Mouse (Mus musculus) kidney, adult 10 weeks (tissue): ENCODE data around the gene Atp5g1. TPM values are rescaled to one million over a fixed set of nuclear protein-coding genes. Genes with fewer than 3 reads are reported as not detected.

Experiments used
- polyA plus RNA-seq: library from polyadenylated mRNA; stranded (reverse); fragments of 350-450 nt; fragmentation: Illumina TruSeq; extraction: RNeasy Lipid Tissue Mini Kit (QIAGEN cat#74804); gene quantifications from one replicate; pipeline ENCODE4 v1.2.3, GENCODE M21; 2014; ENCODE audit warnings: low read depth, low replicate concordance

Atp5g1 gene
- polyA plus RNA-seq, result 6.9 TPM

GRCm38 (mm10) chr11:96075509-96076220, at the start of gene Atp5g1:
Atp5g1 (minus strand) TSS chr11:96075670.

DNA sequence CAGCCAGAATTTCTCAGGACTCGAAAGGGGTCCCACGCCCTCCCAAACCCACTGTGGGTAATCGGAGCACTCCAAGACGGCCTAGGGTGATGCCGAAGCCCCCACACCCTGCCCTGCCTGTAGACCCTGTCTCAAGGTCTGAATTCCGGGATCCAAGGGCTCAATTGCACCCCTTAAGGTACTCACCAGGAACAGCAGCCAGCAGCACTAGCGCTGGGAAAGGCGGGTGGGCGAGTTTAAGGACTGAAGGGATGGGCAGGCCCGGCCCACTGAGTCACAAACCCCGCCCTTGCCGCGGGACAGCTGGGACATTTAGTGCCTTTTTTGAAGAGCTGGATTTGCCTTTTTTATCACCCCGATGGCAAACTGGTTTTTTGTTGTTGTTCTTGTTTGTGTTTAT, 36.3 kb upstream of the Atp5g1 start, which contains the start of gene Calcoco2:
Calcoco2 (minus strand) TSS at position 214 of the 400 bp plus-strand sequence.

DNA sequence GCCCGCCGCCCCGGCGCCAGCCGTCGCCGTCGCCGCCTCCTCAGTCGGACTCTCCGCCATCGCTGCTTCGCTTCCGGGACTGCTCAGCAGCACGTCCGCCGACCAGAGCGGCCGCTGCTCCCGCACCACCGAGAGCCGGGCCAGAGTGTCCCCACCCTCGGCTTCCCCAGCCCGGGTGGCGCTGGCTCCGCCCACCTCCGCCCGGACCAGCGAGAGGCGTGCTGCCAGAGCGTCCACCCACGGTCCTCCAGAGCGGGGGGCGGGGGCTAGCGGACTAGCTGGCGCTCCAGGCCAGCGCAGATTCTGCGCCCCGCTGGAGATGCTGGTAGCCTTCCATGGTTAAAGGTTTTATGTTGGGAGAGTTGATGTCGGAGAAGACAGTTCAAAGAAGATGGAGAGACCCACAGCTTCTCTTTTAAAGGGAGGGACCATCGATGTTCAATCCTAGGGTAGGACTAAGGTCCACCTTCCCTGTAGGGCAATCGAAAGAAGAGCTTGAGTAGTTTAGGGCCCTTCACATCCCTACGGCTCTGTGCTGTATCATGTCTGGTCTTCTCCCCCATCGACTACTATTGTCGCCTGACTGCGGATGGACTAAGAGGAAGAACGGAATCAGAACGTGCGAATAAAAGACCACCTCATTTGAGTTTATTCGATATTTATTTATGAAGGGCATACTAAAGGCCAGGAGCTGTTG, 10.1 kb downstream of the Atp5g1 start, which contains the start of gene Ube2z:
Ube2z (minus strand) TSS at position 174 of the 697 bp plus-strand sequence.

GRCm38 (mm10) chr11:96034596-96035052, 40.8 kb downstream of the Atp5g1 start, which contains the start of gene Snf8:
Snf8 (plus strand) TSS chr11:96034885.

Other genes with a start within 250 kb of the Atp5g1 start
- 3.1 TPM for gene Gngt2, start 238.5 kb downstream of the Atp5g1 start, polyA plus RNA-seq
- not detected for gene Abi3, start 233.2 kb downstream of the Atp5g1 start, polyA plus RNA-seq
- not detected for gene B4galnt2, start 160.8 kb downstream of the Atp5g1 start, polyA plus RNA-seq
- gene Igf2bp1, start 69.7 kb downstream of the Atp5g1 start, polyA plus RNA-seq, result 0.73 TPM
- gene Gip, start 51.1 kb downstream of the Atp5g1 start, polyA plus RNA-seq, result not detected
- 19.2 TPM for gene Snf8, start 40.8 kb downstream of the Atp5g1 start, polyA plus RNA-seq
- gene Ube2z, start 10.3 kb downstream of the Atp5g1 start, polyA plus RNA-seq, result 22.4 TPM
- gene Calcoco2, start 36.3 kb upstream of the Atp5g1 start, polyA plus RNA-seq, result not detected
- gene Ttll6, start 58.1 kb upstream of the Atp5g1 start, polyA plus RNA-seq, result not detected
- gene Hoxb13, start 118.6 kb upstream of the Atp5g1 start, polyA plus RNA-seq, result not detected
- gene Hoxb9, start 195.8 kb upstream of the Atp5g1 start, polyA plus RNA-seq, result 56.4 TPM
- 14.3 TPM for gene Hoxb8, start 206.2 kb upstream of the Atp5g1 start, polyA plus RNA-seq
- 54.4 TPM for gene Hoxb7, start 211.0 kb upstream of the Atp5g1 start, polyA plus RNA-seq
- gene Hoxb6, start 216.8 kb upstream of the Atp5g1 start, polyA plus RNA-seq, result 12.8 TPM
- 3.0 TPM for gene Hoxb5, start 227.7 kb upstream of the Atp5g1 start, polyA plus RNA-seq
- 7.2 TPM for gene Hoxb4, start 242.6 kb upstream of the Atp5g1 start, polyA plus RNA-seq
- gene Hoxb3, start 247.7 kb upstream of the Atp5g1 start, polyA plus RNA-seq, result 10.2 TPM